Mouse (Mus musculus): ENCODE data around the gene Dnah8. TPM values are rescaled to one million over a fixed set of nuclear protein-coding genes. Genes with fewer than 3 reads are reported as not detected.

Gene Dnah8
- polyA plus RNA-seq, 1 experiment from 2014 or later: 0.58 TPM

GRCm38 (mm10) chr17:30840046-30840445 is 215.9 kb downstream of the Dnah8 start:
- H3K36me3 ChIP-seq (ENCODE audit: control insufficient read depth, insufficient read depth, low read length): no peaks in the 10 kb centered on the region
- no peaks in the 10 kb centered on the region for H3K27me3 ChIP-seq (replicated peaks; ENCODE audit: control insufficient read depth, insufficient read depth, low read length)
- H3K4me3 ChIP-seq (ENCODE audit: low read depth, low read length): no peak overlapping the region
- DNase-seq (ENCODE audit: low spot score) (no peak), ATAC-seq (replicated peaks; ENCODE audit: low FRiP score, low TSS enrichment, low read depth) (no peak)
- H3K4me2 ChIP-seq (ENCODE audit: low read length): no peak overlapping the region
- no peaks in the 10 kb centered on the region for H3K9me3 ChIP-seq (ENCODE audit: control insufficient read depth, low read length)
- no peak overlapping the region for H3K27ac ChIP-seq (ENCODE audit: low read depth)
- no peaks in the 10 kb centered on the region for H3K4me1 ChIP-seq (replicated peaks; ENCODE audit: control insufficient read depth, insufficient read depth, low read length)
- WGBS: 79% methylated on average over 9 of the region's 9 CpGs
- H3K9ac ChIP-seq (ENCODE audit: low read length): no peak overlapping the region

- no peak overlapping the region for H3K9ac ChIP-seq (ENCODE audit: low read length)
- H3K4me1 ChIP-seq (replicated peaks; ENCODE audit: control insufficient read depth, insufficient read depth, low read length): no peaks in the 10 kb centered on the region
- no peak overlapping the region for H3K4me2 ChIP-seq (ENCODE audit: low read length)
- WGBS: 68% methylated on average over 6 of the region's 6 CpGs
- H3K4me3 ChIP-seq (ENCODE audit: low read depth, low read length): no peak overlapping the region
- H3K36me3 ChIP-seq (ENCODE audit: control insufficient read depth, insufficient read depth, low read length): no peaks in the 10 kb centered on the region
- H3K9me3 ChIP-seq (ENCODE audit: control insufficient read depth, low read length): no peaks in the 10 kb centered on the region
- H3K27me3 ChIP-seq (replicated peaks; ENCODE audit: control insufficient read depth, insufficient read depth, low read length): no peaks in the 10 kb centered on the region
- no peak for DNase-seq (ENCODE audit: low spot score)
- no peak overlapping the region for H3K27ac ChIP-seq (ENCODE audit: low read depth)
- no peak for ATAC-seq (replicated peaks; ENCODE audit: low FRiP score, low TSS enrichment, low read depth)
Measured at GRCm38 (mm10) chr17:30842312-30842711, 218.2 kb downstream of the Dnah8 start.

DNA sequence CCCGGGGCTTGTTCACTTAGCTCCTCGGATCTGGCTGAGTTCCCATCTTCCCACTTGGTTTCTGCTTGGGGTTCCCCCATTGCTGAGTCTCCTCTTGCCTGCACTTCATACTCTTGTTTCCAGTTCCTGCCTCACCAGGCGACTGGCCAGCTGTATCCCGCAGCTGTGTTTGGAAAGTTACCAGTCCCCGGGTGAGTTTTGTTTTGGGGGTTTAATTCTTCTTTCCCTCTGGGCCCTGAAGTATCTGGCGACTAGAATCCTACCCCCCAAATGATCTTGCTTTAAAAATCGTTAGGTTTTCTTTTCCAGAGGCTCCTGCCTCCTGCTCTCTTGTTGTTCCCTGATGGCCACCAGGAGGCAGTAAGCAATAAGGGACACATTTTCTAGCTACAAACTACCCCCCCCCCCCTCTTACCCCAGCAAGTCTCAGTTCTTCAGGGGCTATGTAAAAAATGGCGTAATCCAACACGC is 220.2 kb downstream of the Dnah8 start:
- H3K4me3 ChIP-seq (ENCODE audit: low read depth, low read length): no peak overlapping the region
- no peaks in the 10 kb centered on the region for H3K4me1 ChIP-seq (replicated peaks; ENCODE audit: control insufficient read depth, insufficient read depth, low read length)
- H3K27me3 ChIP-seq (replicated peaks; ENCODE audit: control insufficient read depth, insufficient read depth, low read length): no peaks in the 10 kb centered on the region
- no peak overlapping the region for H3K9ac ChIP-seq (ENCODE audit: low read length)
- H3K36me3 ChIP-seq (ENCODE audit: control insufficient read depth, insufficient read depth, low read length): no peaks in the 10 kb centered on the region
- DNase-seq (ENCODE audit: low spot score): no peak
- WGBS: 46% methylated on average over 9 of the region's 9 CpGs
- no peak overlapping the region for H3K4me2 ChIP-seq (ENCODE audit: low read length)
- H3K9me3 ChIP-seq (ENCODE audit: control insufficient read depth, low read length): no peaks in the 10 kb centered on the region
- ATAC-seq (replicated peaks; ENCODE audit: low FRiP score, low TSS enrichment, low read depth): no peak
- no peak overlapping the region for H3K27ac ChIP-seq (ENCODE audit: low read depth)

GRCm38 (mm10) chr17:30847498-30847897 is 223.3 kb downstream of the Dnah8 start:
- Histone ChIP-seq H3K4me3 (ENCODE audit: low read depth, low read length) (no peak overlapping the region), H3K4me1 (replicated peaks; ENCODE audit: control insufficient read depth, insufficient read depth, low read length) (no peaks in the 10 kb centered on the region), H3K9ac (ENCODE audit: low read length) (no peak overlapping the region), H3K27me3 (replicated peaks; ENCODE audit: control insufficient read depth, insufficient read depth, low read length) (no peaks in the 10 kb centered on the region), H3K9me3 (ENCODE audit: control insufficient read depth, low read length) (no peaks in the 10 kb centered on the region), H3K27ac (ENCODE audit: low read depth) (no peak overlapping the region), H3K36me3 (ENCODE audit: control insufficient read depth, insufficient read depth, low read length) (no peaks in the 10 kb centered on the region), H3K4me2 (ENCODE audit: low read length) (no peak overlapping the region)
- 78% methylated on average over 7 of the region's 7 CpGs for WGBS
- DNase-seq (ENCODE audit: low spot score) (no peak), ATAC-seq (replicated peaks; ENCODE audit: low FRiP score, low TSS enrichment, low read depth) (no peak)

GRCm38 (mm10) chr17:30848086-30848485 is 223.9 kb downstream of the Dnah8 start:
- no peaks in the 10 kb centered on the region for H3K9me3 ChIP-seq (ENCODE audit: control insufficient read depth, low read length)
- WGBS: 86% methylated on average over 5 of the region's 5 CpGs
- no peaks in the 10 kb centered on the region for H3K4me1 ChIP-seq (replicated peaks; ENCODE audit: control insufficient read depth, insufficient read depth, low read length)
- H3K27ac ChIP-seq (ENCODE audit: low read depth): no peak overlapping the region
- DNase-seq (ENCODE audit: low spot score) (no peak), ATAC-seq (replicated peaks; ENCODE audit: low FRiP score, low TSS enrichment, low read depth) (no peak)
- no peak overlapping the region for H3K4me3 ChIP-seq (ENCODE audit: low read depth, low read length)
- H3K4me2 ChIP-seq (ENCODE audit: low read length): no peak overlapping the region
- H3K36me3 ChIP-seq (ENCODE audit: control insufficient read depth, insufficient read depth, low read length): no peaks in the 10 kb centered on the region
- no peak overlapping the region for H3K9ac ChIP-seq (ENCODE audit: low read length)
- no peaks in the 10 kb centered on the region for H3K27me3 ChIP-seq (replicated peaks; ENCODE audit: control insufficient read depth, insufficient read depth, low read length)

DNA sequence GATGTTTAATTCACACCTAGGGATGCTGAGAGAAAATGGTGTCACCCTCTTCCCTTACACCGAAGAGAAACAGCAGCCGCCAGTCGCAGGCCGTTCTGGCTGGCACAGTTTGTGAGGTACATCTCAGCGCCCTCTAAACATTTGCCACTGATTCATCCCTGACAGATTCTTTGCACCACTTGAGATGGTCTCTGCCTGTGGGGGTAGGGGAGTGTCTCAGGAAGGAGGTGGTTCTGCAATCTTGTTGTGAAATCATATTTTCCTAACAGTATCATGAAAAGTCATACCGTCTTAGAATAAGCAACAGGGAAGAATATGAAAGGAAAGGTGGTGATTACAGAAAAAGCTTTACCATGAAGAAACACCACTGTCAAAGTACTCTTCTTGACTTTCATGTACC is 224.7 kb downstream of the Dnah8 start:
- H3K9ac ChIP-seq (ENCODE audit: low read length): no peak overlapping the region
- ATAC-seq (replicated peaks; ENCODE audit: low FRiP score, low TSS enrichment, low read depth) (no peak), DNase-seq (ENCODE audit: low spot score) (no peak)
- H3K9me3 ChIP-seq (ENCODE audit: control insufficient read depth, low read length): no peaks in the 10 kb centered on the region
- WGBS: 79% methylated on average over 6 of the region's 6 CpGs
- H3K4me1 ChIP-seq (replicated peaks; ENCODE audit: control insufficient read depth, insufficient read depth, low read length): no peaks in the 10 kb centered on the region
- no peaks in the 10 kb centered on the region for H3K36me3 ChIP-seq (ENCODE audit: control insufficient read depth, insufficient read depth, low read length)
- no peaks in the 10 kb centered on the region for H3K27me3 ChIP-seq (replicated peaks; ENCODE audit: control insufficient read depth, insufficient read depth, low read length)
- no peak overlapping the region for H3K4me2 ChIP-seq (ENCODE audit: low read length)
- H3K4me3 ChIP-seq (ENCODE audit: low read depth, low read length): no peak overlapping the region
- no peak overlapping the region for H3K27ac ChIP-seq (ENCODE audit: low read depth)

DNA sequence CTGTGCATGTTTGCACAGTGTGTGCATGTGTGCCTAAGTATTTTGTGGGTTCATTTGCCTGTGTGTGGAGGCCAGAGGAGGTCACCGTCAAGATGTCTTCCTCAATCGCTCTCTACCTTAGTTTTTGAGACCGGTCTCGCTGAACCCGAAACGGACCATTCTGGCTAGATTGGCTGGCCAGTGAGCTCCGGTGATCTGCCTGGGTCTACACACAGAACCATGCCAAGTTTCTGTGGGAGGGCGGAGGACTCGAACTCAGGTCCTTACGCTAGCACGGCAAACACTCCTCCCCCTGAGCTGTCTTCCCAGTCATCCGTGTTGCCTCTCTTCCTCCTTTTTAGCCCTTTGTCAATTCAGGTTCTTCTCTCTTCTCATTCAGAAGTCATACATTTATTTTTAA is 225.7 kb downstream of the Dnah8 start:
- Histone ChIP-seq H3K4me1 (replicated peaks; ENCODE audit: control insufficient read depth, insufficient read depth, low read length) (no peaks in the 10 kb centered on the region), H3K4me3 (ENCODE audit: low read depth, low read length) (no peak overlapping the region), H3K4me2 (ENCODE audit: low read length) (no peak overlapping the region), H3K9me3 (ENCODE audit: control insufficient read depth, low read length) (no peaks in the 10 kb centered on the region), H3K27ac (ENCODE audit: low read depth) (no peak overlapping the region), H3K36me3 (ENCODE audit: control insufficient read depth, insufficient read depth, low read length) (no peaks in the 10 kb centered on the region), H3K27me3 (replicated peaks; ENCODE audit: control insufficient read depth, insufficient read depth, low read length) (no peaks in the 10 kb centered on the region), H3K9ac (ENCODE audit: low read length) (no peak overlapping the region)
- ATAC-seq (replicated peaks; ENCODE audit: low FRiP score, low TSS enrichment, low read depth) (no peak), DNase-seq (ENCODE audit: low spot score) (no peak)
- 95% methylated on average over 12 of the region's 12 CpGs for WGBS

GRCm38 (mm10) chr17:30852345-30852744 is 228.2 kb downstream of the Dnah8 start:
- Histone ChIP-seq H3K27me3 (replicated peaks; ENCODE audit: control insufficient read depth, insufficient read depth, low read length) (no peaks in the 10 kb centered on the region), H3K27ac (ENCODE audit: low read depth) (no peak overlapping the region), H3K9me3 (ENCODE audit: control insufficient read depth, low read length) (no peaks in the 10 kb centered on the region), H3K4me2 (ENCODE audit: low read length) (no peak overlapping the region), H3K4me1 (replicated peaks; ENCODE audit: control insufficient read depth, insufficient read depth, low read length) (no peaks in the 10 kb centered on the region), H3K4me3 (ENCODE audit: low read depth, low read length) (no peak overlapping the region), H3K36me3 (ENCODE audit: control insufficient read depth, insufficient read depth, low read length) (no peaks in the 10 kb centered on the region), H3K9ac (ENCODE audit: low read length) (no peak overlapping the region)
- no peak for DNase-seq (ENCODE audit: low spot score)
- ATAC-seq (replicated peaks; ENCODE audit: low FRiP score, low TSS enrichment, low read depth): no peak

DNA sequence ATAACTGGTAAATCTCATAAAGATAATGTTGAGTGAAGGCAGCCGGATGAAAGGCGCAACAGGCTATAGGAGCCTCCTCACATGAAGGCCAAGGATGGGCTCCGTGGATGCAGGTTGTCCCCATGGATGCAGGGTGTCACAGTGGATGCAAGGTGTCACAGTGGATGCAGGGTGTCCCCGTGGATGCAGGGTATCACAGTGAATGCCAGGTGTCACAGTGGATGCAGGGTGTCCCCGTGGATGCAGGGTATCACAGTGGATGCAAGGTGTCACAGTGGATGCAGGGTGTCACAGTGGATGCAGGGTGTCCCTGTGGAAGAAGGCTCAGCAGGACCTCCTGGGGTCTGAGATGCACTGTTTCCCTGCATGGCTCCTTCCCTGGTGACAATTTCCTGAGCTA is 233.2 kb downstream of the Dnah8 start:
- no peak overlapping the region for H3K4me2 ChIP-seq (ENCODE audit: low read length)
- H3K27me3 ChIP-seq (replicated peaks; ENCODE audit: control insufficient read depth, insufficient read depth, low read length): no peaks in the 10 kb centered on the region
- no peak overlapping the region for H3K9ac ChIP-seq (ENCODE audit: low read length)
- no peaks in the 10 kb centered on the region for H3K9me3 ChIP-seq (ENCODE audit: control insufficient read depth, low read length)
- WGBS: 90% methylated on average over 5 of the region's 5 CpGs
- H3K27ac ChIP-seq (ENCODE audit: low read depth): no peak overlapping the region
- H3K36me3 ChIP-seq (ENCODE audit: control insufficient read depth, insufficient read depth, low read length): no peaks in the 10 kb centered on the region
- H3K4me1 ChIP-seq (replicated peaks; ENCODE audit: control insufficient read depth, insufficient read depth, low read length): no peaks in the 10 kb centered on the region
- ATAC-seq (replicated peaks; ENCODE audit: low FRiP score, low TSS enrichment, low read depth): no peak
- no peak overlapping the region for H3K4me3 ChIP-seq (ENCODE audit: low read depth, low read length)
- no peak for DNase-seq (ENCODE audit: low spot score)
